Mouse (Mus musculus) activated CD4-positive, CD25-positive, alpha-beta regulatory T cell, adult 4 months (primary cell): ENCODE measurements at regions not wholly inside any gene's neighbourhood (a gene's known extent, or its start where the extent isn't known, plus 50 kb on each side); places are given as distances from the start of the nearest gene placed in this dataset.
"Not testable (repeated sequence)": the region's sequence is repeated elsewhere in the genome, so short reads cannot be mapped to it uniquely, and the experiment has no call there.

ENCODE experiments used
- ATAC-seq: one replicate; pipeline ENCODE4 v1.8.0; 2017

DNA sequence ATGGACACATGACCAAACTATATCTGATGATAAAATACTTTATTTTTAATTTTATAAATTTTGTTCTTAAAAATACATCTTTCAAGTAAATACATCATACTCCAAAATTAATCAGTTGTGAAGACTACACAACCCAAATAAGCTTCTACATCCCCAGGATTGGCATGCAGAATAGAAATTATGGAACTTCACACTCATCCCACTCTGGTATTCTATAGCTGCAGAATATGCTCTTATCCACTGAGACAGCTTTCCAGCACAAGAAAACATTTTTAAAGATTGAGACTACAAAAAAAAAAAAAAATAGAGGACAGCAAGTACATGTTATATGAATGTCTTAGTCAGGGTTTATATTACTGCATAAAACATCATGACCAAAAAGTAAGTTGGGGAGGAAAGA is 94.4 kb downstream of the Gm11232 start:
- no peak for ATAC-seq

- no peak for ATAC-seq
These were observed 117.2 kb downstream of the Gm11232 start for GRCm38 (mm10) chr4:71640521-71640920.

GRCm38 (mm10) chr4:71627088-71627487 is 130.7 kb downstream of the Gm11232 start:
- no peak for ATAC-seq

DNA sequence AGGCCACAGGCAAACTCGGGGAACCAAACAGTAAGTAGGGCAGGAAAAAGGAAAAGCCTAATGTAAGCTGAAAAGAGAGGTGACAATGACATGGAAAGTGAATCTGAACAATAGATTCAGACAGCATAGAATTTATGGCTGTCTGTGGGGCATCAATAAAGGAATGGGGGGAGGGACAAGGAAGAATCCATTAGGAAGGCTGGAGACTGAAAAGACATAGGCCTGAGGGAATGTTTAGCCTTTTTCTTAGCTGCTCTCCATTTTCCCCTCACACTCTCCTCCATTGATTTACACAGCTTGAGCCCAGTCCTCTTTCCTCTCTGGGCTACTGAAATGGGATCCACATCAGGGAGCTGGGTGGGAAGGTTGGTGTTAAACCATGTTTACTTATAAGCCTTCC is 131.1 kb downstream of the Gm11232 start:
- ATAC-seq: no peak

DNA sequence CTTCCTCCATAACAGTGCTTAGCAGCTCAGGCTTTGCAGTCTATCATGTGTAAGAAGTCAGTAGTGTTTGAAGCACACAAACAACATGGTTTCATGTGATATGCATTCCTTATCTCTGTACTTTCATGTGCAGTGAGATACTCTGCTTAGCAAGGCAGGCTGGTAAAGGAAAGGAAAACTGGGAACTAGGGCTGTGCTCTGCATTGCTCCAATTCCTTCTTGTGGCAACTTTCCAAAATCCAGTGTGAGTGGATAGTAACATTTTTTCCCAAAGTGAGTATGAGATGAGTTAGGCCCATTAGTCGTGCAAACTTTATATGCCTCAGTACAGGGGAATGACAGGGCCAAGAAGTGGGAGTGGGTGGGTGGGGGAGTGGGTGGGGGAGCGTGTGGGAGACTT is 133.0 kb downstream of the Gm11232 start:
- no peak for ATAC-seq

DNA sequence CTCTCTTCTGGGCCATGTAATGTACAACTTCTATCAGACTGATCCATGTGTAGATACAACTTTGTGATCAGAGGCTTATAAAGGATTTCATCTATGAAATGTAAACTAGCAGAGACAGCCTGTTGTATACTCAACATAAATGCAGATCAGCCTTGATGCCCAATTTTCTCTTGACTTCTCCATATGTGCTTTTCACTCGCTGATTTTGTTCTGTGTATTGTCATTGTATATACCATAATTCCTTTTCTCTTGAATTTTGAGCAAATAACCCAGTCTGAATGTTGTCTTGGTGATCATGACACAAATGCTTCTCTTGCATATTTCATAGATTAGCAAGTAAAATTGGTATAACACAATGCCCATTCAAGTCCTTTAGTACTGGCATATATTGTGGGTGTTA is 144.0 kb downstream of the Gm11232 start:
- no peak for ATAC-seq

- ATAC-seq: no peak
These were observed 171.9 kb downstream of the Gm11232 start for GRCm38 (mm10) chr4:71585880-71586279.

GRCm38 (mm10) chr4:71560656-71561055 is 197.1 kb downstream of the Gm11232 start:
- no peak for ATAC-seq

DNA sequence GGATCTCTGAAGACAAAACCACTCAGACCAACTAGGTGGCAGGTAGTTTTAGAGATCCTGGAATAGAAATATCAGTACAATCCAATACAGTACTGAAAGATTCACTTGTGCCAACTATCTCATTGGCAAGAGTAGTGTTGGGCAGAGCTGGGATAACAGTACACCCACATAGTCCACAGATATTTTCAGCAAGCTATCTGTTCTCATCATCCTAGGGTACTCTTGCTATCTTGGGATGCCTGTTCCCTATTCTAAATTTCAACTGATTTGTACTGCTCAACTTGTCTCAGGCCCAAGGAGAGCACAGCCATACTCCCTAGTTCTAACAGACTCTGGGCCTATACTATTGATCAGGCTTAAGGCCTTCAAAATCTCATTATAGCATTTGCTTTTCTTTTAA is 218.6 kb downstream of the Gm11232 start:
- ATAC-seq: no peak

- no peak for ATAC-seq
These were observed 219.8 kb downstream of the Gm11232 start for GRCm38 (mm10) chr4:71537971-71538370.

GRCm38 (mm10) chr4:71524255-71524970 is 233.4 kb downstream of the Gm11232 start:
- no peak for ATAC-seq

DNA sequence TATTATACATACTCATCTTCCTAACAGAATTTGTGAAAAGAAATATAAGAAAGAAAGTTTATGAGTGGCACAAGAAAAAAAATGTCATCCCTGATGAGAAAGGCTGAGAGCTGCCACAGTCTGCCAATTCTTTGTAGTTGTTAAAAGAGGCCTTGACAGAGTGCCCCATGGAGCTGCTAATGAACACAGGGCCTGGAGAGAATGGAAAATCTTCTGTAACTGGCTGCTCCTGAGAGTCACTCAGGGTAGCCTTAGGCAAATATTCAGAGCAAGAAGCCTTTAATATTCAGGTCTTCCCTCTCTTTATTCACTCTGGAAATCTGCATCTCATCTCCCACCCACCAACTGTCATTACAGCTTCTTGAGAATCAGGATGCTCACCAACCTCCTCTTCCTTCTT is 237.0 kb downstream of the Gm11232 start:
- ATAC-seq: no peak

- ATAC-seq: no peak
These were observed 239.8 kb downstream of the Gm11232 start for GRCm38 (mm10) chr4:71517921-71518404.

DNA sequence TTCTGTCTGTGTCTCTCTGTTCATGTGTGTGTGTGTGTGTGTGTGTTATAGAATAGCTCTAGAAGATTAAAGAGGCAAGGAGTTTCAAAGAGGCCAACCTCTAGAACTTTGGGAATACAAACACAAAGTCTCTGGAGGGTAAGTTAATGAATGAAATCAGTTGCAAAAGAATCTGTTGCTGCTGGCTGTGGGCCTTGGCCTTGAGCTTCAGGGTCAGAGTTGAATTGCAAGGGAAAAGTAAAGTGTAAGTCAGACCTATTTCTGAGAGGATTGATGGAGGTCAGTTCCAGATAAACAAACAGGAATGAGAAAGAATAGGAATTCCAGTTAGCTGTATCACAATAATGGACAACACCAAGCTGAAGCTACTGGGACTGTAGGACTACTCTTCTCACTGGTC is 250.9 kb downstream of the Gm11232 start:
- ATAC-seq: no peak

- ATAC-seq: no peak
These were observed 268.0 kb downstream of the Gm11232 start for GRCm38 (mm10) chr4:71489788-71490187.

- no peak for ATAC-seq
These were observed 269.1 kb downstream of the Gm11232 start for GRCm38 (mm10) chr4:71488663-71489161.

DNA sequence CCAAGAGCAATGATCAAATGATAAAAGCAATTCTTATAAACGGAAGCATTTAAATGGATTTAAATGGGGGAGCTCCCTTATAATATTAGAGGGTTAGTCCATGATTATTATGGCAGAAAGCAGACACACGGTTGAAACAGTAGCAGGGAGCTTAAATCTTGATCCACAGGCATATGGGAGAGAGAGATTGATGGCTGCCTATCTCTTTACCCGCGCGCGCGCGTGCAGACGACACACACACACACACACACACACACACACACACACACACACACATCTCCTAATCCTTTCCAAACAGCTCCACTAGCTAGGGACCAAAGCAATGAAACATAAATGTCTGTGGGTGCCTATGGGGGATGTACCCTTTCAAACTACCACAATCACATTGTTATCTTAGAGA is 269.7 kb downstream of the Gm11232 start:
- ATAC-seq: no peak

DNA sequence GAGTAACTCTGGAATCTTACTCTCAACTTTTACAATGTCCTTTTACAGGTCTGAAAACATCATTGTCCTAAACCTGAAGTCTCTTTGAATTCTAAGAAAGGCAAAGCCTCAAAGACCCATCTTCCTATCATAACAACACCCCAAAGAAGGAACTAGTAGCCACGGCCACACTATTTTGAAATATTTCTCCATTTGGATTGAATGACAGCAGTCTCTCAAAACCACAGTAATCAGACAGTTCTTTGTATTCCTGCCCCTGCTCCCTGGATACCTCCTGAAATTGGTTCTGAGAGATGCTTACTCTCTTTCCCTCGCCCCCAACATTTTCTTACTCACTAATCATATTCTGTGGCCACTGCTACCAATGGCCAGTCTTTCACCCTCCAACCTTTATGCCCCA is 276.8 kb downstream of the Gm11232 start:
- no peak for ATAC-seq

DNA sequence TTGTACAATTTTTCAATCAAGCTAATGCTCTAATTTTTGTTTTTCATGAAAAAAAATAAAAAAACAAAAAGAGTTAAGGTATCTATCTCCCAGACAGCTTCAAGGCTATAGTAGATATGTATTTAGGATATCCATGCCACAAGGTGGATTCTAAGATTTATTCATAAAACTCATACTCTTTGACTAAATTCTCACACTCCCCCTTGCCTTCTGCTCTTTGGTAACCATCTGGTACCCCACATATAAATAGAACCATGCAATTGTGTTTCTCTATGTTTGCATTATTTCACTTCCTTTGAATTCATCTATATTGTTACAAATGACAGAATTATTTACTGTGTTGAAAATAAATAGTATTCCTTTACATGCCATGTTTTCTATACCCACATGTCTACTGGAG is 287.2 kb downstream of the Gm11232 start:
- ATAC-seq: no peak

GRCm38 (mm10) chr4:71454811-71455210 is 303.0 kb downstream of the Gm11232 start:
- ATAC-seq: no peak

GRCm38 (mm10) chr4:71453499-71453898 is 304.3 kb downstream of the Gm11232 start:
- ATAC-seq: no peak

DNA sequence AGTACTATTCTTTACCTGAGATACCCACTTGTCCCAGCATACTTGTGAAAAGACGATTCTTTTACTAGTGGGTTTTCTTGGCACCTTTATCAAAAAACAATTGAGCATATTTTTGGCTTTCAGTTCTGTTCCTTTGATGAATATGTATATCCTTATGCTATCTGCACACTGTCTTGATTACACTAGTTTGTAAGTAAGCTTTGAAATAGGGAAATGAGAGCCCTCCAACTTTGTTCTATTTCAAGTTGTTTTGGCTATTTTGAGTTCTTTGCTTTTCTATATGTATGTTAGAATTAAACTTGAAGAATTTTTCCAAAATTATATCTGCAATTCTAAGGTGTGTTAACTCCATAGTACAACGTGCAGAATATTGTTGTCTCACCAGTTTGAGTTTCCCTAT is 311.3 kb downstream of the Gm11232 start:
- no peak for ATAC-seq

GRCm38 (mm10) chr4:71431245-71431929 is 326.4 kb downstream of the Gm11232 start:
- no peak for ATAC-seq

DNA sequence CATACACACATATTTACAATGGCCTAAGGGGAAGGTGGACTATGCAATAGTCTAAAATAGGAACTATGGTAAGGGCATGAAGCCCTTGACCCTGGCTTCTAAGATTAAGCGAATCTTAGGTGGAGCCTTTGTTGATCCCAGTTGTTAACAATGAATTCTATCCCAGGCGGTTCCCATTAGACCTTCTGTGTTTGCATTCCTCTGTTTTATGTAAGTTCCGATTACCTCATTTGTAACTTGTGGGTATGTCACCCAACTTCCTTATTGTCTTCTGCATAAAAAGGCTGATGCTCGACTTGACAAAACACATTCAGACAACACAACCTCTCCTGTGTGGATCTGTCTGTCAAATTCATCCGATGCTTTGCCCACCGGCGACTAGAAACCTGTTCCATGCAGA is 335.6 kb downstream of the Gm11232 start:
- not testable (repeated sequence) for ATAC-seq
